Mouse (Mus musculus) cerebellum, adult 9-11 months (tissue): ENCODE measurements around the gene Spata2l.

Source experiments
- DNase-seq: peaks from one replicate; pipeline ENCODE4 v3.0.0; 2022

Spata2l gene

DNA sequence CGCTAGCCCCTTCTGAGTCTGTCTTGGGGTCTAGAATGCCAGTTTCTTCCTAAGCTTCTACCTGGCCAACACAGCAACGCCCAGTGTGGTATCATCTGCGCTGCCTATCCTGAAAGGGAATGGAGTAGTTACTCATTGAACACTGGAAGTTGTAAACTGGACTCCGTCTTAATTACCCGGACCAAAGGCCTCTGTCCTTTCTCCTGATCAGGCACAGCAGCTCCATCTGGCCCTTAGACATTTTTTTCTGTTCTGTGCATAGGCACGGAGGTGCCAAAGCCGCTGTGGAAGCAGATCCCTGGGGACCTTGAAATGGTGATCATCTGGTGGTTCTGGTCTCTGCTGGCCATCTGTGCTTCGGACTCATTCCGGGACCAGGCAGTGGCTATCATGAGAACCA is 42.3 kb downstream of the Spata2l start:
- DNase-seq: no peak

DNA sequence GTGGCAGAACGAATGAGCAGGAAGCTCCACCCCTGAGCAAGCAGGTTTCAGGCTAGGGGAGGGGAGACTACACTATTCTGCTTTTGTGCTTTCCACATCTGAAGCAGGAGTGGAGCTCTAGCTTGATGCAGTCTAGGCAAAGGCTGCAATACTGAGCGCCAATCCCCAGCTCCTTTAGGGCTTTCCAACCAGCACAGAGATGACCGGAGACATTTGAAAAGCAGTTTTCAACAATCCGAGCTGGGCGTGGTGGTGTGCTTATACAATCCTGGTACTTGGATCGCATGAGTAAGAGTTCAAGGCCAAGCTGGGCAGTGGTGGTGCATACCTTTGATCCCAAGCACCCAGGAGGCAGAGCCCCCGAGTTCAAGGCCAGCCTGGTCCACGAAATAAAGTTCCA is 44.1 kb downstream of the Spata2l start:
- DNase-seq: no peak

DNA sequence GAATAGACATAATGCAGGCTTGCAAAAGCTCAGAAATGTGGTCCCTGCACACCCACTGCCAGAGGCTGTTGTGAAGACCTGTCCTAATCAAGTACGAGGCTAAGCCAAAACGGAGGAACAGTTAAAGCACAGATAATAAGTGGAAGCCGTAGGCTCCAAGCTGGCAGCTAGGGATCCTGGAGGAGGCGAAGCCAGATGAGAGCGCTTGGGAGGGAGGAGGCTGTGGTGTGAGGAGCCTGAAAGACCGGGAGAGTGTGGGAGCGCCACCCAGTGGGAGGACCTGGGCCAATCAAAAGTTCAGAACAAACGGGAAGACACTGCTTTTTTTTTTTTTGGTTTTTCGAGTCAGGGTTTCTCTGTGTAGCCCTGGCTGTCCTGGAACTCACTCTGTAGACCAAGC is 45.4 kb downstream of the Spata2l start:
- peak; percentile 40 for DNase-seq

DNA sequence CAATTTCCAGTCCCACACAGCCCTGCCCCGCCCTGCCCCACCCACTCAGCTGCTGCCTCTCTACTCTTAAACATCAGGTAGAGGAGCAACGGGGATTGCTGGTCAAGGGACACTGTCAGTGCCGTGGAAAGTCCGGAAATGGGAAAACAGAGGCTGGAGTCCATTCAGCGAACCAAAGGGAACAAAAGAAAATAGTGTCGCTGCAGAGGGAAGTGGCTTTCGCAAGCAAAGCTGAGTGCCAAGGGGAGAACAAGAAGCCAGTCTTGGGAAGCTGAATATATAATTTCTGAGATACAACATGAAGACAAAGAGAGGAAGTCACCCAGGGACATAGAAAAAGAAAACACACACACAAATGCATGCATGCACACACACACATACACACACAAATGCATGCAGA is 47.2 kb downstream of the Spata2l start:
- no peak for DNase-seq

DNA sequence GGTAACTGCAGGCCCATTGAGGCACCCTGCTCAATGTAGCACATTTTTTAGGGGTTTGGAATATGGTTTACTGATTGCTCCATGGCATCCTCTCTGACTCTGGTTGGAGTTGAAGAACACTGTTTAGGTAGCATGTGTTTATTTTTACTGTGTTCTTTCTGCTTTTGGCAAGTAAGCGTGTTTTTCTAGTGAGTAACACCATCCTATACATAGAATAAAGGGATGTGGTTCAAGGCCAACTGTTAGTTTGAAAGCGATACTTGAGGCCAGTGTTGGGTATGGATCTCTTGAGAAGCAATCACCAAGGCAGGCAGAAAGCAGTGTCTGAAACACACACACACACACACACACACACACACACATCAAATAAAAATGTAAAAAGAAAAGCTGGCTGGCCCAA is 48.0 kb downstream of the Spata2l start:
- DNase-seq: no peak

DNA sequence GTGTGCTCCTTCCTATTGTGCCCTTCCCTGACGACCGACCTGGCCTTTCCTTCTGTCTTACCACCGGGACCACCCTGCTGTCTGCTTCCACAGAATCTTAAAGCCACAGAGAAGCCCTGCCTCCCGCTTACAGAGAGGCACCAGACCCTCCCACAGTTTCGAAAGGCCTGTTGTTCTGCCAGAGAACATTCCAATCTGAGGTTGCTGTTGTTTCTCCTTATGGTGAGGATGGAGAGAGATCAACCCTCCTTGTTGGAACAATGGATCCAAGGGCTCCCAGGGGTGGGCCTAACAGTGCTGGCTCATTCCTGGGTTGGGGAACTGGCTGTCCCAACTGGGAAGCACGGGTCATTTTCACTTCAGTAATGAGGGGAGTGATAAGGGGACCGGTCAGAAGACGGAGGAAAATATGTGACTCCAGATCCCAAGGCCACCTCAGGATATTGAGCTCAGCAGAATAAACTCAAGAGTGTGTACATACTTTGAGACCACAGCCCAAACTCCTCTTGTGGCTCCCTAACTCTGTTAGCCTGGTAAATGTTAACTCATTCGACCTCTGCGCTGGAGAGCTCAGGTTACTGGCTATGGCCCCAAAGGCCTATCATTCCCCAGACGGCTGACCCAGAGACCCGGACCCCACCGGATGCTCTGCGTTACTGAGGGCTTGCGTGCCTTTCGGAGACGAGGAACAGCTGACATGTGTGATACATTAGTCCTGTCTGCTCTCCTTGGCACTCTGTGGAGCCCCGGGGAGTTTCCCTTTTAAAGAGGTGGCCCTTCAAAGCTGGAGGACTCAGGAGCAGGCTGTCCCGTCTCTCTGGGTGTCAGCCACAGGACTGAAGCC is 50.2 kb downstream of the Spata2l start, which contains the start of gene Dpep1:
Dpep1 (plus strand) TSS at position 677 of the 844 bp plus-strand sequence.
- no peak for DNase-seq

DNA sequence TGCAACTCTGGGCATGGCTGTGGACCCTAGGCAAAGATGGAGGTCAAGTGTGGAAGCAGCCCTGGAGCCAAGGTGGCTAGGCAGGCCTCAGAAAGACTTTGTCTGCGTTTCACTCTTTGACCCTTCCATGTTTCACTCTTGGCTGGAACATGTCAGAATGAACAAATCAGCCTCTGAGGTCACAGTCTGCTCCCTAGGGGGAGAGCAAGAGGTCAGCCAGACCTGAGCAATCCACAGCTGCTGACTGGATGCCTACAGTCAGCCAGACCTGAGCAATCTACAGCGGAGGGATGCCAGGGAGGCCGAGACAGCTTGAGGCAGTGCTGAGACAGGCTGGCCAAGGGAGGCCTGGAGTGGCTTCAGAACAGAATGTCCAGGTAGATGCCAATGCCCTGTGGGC is 54.6 kb downstream of the Spata2l start:
- no peak for DNase-seq
